Mouse (Mus musculus): ENCODE results near the gene Cox5a.

Gene Cox5a

DNA sequence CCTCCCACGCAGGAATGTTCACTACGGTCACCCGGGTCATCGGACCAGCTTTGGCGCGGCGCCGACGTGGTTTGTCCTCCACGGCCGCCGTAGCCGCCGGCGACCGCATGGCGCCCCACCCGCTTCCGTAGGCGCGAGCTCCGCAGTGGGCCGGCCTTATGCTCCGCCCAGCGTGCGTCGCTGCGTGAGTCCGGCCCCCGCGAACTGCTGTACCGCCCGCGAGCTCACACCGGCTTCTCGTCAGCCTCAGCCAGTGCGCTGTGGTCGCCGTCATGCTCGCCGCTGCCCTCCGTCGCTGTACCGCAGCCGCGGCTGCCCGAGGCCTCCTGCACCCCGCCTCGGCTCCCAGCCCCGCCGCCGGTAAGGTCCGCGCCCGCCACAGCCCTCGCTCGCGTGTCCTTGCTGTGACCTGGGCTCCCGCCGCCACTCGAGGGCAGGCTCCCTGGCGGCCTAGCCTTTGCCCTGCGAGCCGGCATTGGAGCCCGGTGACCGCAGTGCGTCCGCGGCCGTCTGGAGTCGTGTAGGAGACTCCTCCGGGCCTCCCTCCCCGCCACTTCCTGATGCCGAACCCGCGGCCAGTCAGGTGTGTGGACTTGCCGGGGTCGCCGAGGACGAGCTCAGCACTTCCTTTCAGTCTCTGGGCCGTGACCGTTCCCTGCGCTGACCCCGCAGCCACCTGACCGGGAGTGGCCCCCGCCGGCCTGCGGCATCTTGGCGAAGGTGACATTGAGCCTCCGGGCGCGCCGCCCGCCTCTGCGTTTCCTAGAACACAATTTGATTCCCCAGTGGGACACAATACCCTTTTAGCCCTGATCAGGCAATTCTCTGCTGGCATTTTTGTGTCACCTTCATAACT, at the start of gene Cox5a:
Gene Cox5a, plus strand, starts transcription at position 219 of the 856 bp plus-strand sequence.
- peak; percentile 88 to 91 for DNase-seq (ENCODE audit: low spot score in 2 of 2)

DNA sequence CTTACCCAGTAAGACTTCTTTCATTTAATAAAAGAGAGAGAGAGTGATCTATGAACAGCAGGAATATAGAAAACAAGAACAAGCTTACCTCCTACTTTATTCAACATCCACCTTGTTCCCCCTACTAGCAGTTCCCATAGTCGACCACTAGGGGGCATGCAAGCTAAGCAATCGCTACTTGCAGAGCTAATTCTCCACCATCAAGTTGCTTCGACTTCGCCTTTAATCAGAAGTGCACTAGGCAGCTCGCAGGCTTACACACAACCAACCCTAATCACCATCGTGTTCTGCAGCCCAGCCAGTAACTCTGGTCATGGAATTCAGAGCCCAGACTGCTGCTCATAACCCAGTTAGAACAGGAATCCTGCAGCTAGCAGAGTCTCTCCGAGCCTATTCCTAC, 35.3 kb upstream of the Cox5a start:
- DNase-seq (ENCODE audit: low spot score in 2 of 2): peak; percentile 73 to 89

DNA sequence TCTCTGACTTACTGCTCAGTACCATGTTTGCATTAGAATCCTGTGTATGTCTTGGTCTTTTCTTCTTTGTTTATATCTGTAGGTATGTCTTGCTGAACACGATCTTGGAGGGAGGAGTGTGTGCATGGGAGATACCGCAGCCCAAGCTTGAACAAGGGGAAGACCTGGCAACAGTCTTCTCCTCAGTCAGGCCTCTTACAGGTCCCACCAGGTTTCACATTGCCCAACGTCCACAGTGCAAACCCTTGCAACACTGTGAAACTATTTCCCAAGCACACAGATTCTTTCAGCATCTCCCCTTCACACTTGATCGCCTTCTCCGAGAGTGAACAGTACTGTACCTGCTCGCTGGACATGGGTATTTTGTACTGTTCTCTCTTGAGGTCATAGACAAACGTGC, 33.3 kb upstream of the Cox5a start:
- DNase-seq (ENCODE audit: low spot score in 2 of 2): no peak

DNA sequence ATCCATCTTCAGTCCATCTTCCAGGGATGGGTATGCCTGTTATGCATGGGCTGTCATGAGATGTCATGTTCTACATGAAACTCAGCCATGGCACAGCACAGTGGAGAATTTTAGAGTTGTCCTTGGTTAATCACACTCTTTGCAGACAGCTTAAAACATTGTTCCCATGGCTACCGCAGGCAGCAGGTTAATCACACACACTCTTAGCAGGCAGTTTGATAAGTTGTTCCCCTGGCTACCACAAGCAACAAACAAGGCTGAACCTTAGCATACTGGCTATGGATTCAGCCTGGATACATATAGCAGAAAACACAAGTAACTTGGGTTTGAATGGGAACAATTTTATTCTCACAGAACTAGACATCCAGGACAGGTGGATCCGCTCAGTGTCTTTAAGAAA, 27.5 kb upstream of the Cox5a start:
- DNase-seq (ENCODE audit: low spot score in 2 of 2): no peak

DNA sequence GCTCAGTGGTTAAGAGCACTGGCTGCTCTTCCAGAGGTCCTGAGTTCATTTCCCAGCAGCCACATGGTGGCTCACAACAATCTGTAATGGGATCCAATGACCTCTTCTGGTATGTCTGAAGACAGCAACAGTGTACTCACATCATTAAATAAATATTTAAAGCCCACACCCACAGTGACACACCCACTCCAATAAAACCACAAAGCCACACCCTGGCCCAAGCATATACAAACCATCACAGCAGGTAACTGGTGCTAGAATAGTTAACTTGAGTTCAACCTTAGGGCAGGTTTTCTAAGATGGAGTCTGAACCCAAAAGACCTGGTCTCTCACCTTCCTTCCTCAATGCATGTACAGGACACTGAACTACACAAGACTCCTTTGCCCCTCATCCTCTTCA, 26.1 kb upstream of the Cox5a start:
- DNase-seq (ENCODE audit: low spot score in 2 of 2): no peak

- no peak for DNase-seq (ENCODE audit: low spot score in 2 of 2)
Measured at GRCm38 (mm10) chr9:57497236-57497635, 23.8 kb upstream of the Cox5a start.

- no peak for DNase-seq (ENCODE audit: low spot score in 2 of 2)
Measured at GRCm38 (mm10) chr9:57498536-57498935, 22.5 kb upstream of the Cox5a start.

DNA sequence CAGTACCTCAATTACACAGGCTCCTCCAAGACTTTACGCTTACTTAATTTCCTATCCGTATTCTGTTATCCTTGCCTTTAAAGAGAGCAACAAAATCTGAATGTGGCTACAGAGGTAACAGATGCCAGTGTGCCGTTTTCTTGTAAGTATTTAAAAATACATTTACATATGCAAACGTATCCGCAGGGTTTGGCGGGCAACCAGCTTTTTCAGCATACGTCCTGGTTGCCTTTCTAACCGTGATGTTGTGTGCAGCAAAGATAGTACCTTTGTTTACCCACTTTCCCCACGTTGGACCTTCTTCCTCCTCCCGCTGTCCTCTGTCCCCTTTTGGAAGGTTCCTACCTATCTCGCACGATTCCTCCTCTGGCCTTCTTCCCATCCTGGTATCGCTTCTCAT, 19.6 kb upstream of the Cox5a start:
- no peak for DNase-seq (ENCODE audit: low spot score in 2 of 2)

DNA sequence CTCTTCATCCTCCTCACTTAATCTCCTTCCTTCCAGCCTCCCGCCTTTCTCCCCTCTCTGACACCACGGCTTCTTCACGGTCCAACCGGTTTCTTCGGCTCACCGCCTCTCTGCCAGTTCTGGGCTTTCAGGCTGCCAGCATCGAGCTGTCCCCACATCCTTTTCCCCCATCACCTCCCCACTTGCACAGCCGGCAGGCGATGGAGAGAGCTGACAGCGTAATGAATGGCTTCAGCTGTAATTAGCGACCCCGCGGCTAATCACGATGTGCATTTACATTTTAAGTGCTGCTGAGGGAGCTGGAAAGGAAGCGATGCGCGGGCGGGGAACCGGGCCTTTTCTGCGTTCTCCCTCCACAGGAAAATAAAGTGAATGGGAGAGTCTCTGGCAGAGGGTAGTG, 19.2 kb upstream of the Cox5a start:
- peak; percentile 45 to 57 for DNase-seq (ENCODE audit: low spot score in 2 of 2)

DNA sequence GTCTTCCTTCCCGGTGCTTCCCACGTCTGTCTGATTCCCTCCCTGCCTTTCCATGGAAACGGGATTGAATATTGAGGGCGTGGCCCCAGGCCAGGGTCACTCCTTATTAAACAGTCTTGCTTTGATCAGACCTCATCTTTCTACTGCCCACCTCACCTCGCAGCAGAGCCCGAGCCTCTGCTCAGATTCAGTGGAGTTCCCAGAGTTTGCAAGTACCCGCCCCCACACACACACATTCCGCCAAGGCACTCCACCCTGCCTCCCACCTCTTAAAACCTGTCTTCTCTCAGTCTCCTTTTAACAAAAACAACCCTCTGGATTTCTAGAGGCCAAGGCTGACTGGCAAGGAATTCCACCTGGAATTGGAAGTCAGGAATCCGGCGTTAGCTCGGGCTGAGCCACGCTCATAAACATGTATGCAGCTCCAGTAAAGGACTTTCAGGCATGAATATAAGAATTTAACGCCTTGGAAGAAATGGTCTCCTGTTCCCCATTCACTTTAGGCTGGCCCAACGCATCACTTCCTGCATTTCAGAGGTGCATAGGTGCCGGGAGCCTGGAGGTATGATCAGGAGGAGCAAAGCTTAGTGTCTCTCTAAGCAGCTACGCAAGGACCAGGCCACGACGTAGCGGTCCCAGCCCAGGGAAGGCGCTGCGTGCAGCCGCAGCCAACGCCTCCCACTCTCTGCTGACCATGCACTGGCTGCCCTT, 18.0 kb upstream of the Cox5a start:
- no peak for DNase-seq (ENCODE audit: low spot score in 2 of 2)

DNA sequence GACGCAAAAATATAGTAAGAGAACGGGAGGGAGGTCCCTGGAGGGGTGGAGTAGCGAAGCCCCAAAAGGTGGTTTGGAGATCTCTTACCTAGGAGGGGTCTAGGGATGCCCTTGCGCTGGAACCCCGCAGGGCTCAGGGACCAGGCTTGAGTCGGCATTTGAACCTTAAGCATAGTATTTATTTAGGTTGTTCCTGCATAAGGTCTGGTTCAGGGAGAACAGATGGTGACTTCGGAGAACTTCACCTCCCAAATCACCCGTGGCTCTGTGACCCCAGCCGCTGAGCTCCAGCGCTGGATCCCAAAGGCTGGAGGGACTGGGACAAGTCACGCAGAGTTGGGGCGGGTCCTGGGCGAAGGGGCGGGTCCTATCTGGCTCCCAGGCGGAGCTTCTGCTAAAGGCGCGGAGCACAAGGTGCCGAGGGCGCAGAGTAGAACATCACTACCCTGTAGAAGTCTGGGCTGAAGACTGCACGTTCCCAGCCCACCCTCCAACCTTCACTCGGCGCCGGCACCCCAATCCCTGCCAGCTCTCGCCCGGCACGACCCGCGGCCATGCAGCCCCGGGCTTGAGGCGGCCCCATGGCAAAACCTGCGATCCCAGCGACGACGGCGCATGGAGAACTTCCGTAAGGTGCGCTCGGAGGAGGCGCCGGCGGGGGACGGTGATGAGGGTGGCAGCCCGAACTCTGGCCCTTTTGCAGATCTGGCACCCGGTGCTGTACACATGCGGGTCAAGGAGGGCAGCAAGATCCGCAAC, 17.3 kb upstream of the Cox5a start, which contains the start of gene Rpp25:
Gene Rpp25, plus strand, starts transcription at position 405 of the 759 bp plus-strand sequence.
- DNase-seq (ENCODE audit: low spot score in 2 of 2): peak; percentile 42 to 53

DNA sequence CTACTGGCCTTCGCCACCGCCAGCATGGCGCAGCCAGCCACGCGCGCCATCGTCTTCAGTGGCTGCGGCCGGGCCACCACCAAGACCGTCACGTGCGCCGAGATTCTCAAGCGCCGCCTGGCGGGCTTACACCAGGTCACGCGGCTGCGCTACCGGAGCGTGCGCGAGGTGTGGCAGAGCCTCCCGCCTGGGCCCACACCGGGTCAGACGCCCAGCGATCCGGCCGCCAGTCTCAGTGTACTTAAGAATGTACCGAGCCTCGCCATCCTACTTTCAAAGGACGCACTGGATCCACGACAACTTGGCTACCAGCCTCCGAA, 16.7 kb upstream of the Cox5a start:
- peak; percentile 37 to 38 for DNase-seq (ENCODE audit: low spot score in 2 of 2)

GRCm38 (mm10) chr9:57504891-57505290, 16.2 kb upstream of the Cox5a start:
- no peak for DNase-seq (ENCODE audit: low spot score in 2 of 2)

DNA sequence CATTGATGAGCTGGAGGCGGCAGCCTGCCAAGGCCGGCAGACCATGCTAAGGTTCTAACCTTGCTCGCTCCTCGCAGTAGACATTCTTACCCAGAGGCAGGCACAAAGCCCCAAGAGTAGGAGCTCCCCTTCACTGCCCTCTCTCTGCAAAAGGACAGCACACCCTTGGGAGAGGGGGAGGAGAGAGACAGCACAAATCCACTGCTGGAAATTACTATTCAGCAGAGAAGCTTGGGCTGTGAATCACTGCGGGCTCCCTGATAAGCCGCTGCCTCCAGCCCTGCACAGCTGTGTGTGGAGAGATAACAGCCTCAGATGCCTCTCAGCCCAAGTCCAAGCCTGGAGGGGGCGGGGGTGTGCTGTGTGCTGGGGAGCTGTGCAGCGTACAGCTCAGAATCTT, 15.4 kb upstream of the Cox5a start:
- peak; percentile 51 to 53 for DNase-seq (ENCODE audit: low spot score in 2 of 2)

GRCm38 (mm10) chr9:57510577-57510976, 10.5 kb upstream of the Cox5a start:
- no peak for DNase-seq (ENCODE audit: low spot score in 2 of 2)

DNA sequence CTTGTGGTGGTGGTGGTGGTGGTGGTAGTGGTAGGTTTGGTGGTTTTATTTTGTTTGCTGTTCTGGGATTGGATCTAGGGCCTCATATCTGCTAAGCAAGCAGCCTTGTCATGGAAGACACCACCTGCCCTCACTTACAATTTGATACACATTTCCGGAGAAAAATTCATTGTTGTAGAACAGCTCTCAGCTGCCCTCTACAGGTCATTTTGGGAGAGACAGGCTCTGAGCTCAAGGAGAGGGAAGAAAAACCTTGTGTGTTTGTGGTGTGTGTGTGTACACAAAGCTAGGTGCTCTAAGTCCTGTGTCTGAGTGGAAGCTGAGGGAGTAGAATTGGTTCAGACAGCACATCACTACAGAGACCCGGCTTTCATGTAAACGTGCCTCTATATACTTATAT, 4.0 kb upstream of the Cox5a start:
- peak in 1 of 2 experiments; percentile 58 for DNase-seq (ENCODE audit: low spot score in 2 of 2)

- no peak for DNase-seq (ENCODE audit: low spot score in 2 of 2)
Measured at GRCm38 (mm10) chr9:57520375-57521055, 559 bp upstream of the Cox5a start.

DNA sequence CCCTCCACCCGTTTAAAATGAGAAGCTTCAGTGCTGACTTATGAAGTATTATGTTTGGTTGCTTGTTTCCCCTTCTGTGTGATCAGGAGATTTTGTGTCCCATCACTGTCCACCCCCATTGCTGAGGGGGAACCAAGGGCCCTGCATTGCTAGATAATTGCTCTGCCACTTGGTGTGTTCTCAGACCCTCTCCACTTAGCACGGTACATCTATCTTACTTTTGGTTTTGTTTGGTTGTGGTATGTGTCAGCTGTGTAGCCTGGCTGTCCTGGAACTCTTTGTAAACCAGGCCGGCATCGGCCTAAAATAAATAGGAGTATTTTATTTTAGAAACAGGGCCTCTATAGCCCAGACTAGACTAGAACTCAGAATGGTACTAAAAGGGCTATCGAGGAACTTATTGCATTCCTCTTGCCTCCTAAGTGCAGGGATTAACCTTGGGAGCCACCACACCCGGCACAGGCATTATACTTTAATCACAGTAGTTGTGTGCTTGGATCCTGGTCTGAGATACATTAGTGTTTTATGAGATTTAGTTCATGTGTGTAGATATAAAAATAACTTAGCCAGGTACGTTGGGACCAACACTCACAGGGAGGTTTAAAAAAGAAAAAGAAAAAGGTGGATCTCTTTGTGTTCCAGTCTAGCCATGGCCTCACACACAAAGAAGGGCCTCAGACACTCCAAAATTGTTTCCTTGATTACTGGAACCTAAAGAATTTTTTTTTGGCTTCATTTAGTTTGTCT, 1.2 kb downstream of the Cox5a start:
- DNase-seq (ENCODE audit: low spot score in 2 of 2): no peak

- no peak for DNase-seq (ENCODE audit: low spot score in 2 of 2)
Measured at GRCm38 (mm10) chr9:57522861-57523246, 1.8 kb downstream of the Cox5a start.

GRCm38 (mm10) chr9:57523754-57524153, 2.7 kb downstream of the Cox5a start:
- DNase-seq (ENCODE audit: low spot score in 2 of 2): no peak

GRCm38 (mm10) chr9:57524439-57524838, 3.4 kb downstream of the Cox5a start:
- DNase-seq (ENCODE audit: low spot score in 2 of 2): no peak
